Mouse (Mus musculus): ENCODE results near the gene Ano6. TPM values are rescaled to one million over a fixed set of nuclear protein-coding genes. Genes with fewer than 3 reads are reported as not detected.
A peak's percentile ranks its signal among the peaks of the same experiment; 100 is the strongest.

The Ano6 gene
- polyA plus RNA-seq, 1 experiment from 2014 or later: 7.8 TPM

DNA sequence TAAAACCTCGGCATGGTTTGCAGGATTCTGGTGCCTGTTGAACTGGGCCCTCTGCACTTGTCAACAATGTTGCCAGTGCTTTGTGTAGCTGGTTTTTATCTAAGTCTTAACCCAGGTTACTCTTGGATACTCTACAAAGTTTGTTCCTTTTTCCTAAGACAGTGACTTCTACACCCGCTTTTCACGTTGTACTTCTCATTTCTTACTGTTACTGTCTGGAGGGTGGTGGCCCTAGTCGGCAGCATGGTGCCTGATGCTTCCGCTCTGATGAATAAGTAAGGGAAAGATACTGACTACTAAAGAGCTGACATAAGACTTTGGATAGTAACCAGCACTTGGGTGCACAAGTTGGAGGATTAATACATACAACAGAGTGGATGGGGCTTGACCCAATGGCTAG is 9.0 kb downstream of the Ano6 start:
- ATAC-seq (ENCODE audit: low read depth) (no peak), DNase-seq (no peak)
- Histone ChIP-seq H3K27ac (no peak overlapping the region), H3K9me3 (replicated peaks) (no peaks in the 10 kb centered on the region), H3K4me3 (replicated peaks) (no peak overlapping the region), H3K9ac (no peak overlapping the region), H3K4me1 (replicated peaks) (peaks cover 51% of the 10 kb centered on the region), H3K27me3 (no peaks in the 10 kb centered on the region), H3K4me2 (no peak overlapping the region), H3K36me3 (no peaks in the 10 kb centered on the region)
- WGBS (ENCODE audit: insufficient replicate concordance): 66% methylated on average over 5 of the region's 5 CpGs

DNA sequence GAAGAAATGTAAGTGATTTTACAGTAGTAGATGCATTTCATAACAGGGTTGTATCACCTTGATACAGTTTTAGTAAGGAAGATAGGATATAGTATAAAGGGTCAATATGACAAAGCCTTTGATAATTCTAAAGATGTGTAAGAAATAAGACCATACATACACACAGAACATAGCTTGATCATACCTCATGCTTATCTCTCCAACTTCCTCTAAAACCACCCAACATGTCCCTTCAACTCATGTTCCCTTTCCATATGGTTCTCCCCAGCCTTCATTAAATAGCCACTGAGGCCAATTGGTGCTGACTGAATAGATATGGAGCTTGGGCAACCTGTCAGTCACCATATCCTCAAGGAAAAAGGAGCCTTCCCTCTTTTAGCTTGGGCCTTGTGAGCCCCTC is 9.4 kb downstream of the Ano6 start:
- no peak overlapping the region for H3K4me2 ChIP-seq
- no peak for DNase-seq
- no peak overlapping the region for H3K4me3 ChIP-seq (replicated peaks)
- no peaks in the 10 kb centered on the region for H3K27me3 ChIP-seq
- no peak for ATAC-seq (ENCODE audit: low read depth)
- H3K9ac ChIP-seq: no peak overlapping the region
- no peaks in the 10 kb centered on the region for H3K9me3 ChIP-seq (replicated peaks)
- no peak overlapping the region for H3K27ac ChIP-seq
- H3K4me1 ChIP-seq (replicated peaks): peaks cover 51% of the 10 kb centered on the region
- H3K36me3 ChIP-seq: no peaks in the 10 kb centered on the region

GRCm38 (mm10) chr15:95801261-95801979 is 10.8 kb downstream of the Ano6 start:
- H3K4me3 ChIP-seq (replicated peaks): no peak overlapping the region
- no peaks in the 10 kb centered on the region for H3K27me3 ChIP-seq
- no peak for DNase-seq
- H3K4me2 ChIP-seq: no peak overlapping the region
- H3K36me3 ChIP-seq: no peaks in the 10 kb centered on the region
- H3K9me3 ChIP-seq (replicated peaks): no peaks in the 10 kb centered on the region
- H3K9ac ChIP-seq: no peak overlapping the region
- no peak overlapping the region for H3K27ac ChIP-seq
- peaks cover 48% of the 10 kb centered on the region for H3K4me1 ChIP-seq (replicated peaks)
- 69% methylated on average over 21 of the region's 21 CpGs for WGBS (ENCODE audit: insufficient replicate concordance)
- no peak for ATAC-seq (ENCODE audit: low read depth)

DNA sequence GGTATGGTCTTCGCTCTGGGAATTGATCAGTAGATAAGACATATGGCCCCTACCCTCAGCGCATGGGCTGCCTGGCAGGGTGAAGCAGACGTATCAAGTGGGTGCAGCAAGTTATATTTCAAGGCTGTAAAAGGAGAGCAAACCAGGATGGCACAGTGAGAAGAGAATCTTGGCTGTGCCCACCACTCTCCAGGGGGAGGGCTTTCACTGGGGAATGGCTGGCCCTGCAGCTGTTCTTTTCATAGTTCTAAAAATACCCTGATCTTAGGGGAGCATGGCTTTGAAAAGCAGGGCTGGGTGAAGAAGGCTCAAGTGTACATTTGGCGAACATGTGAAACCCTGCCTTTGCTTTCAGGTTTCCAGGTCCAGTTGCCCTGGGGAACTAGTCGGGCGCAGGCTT is 11.5 kb downstream of the Ano6 start:
- no peaks in the 10 kb centered on the region for H3K27me3 ChIP-seq
- ATAC-seq (ENCODE audit: low read depth) (no peak), DNase-seq (no peak)
- H3K4me2 ChIP-seq: no peak overlapping the region
- H3K9ac ChIP-seq: no peak overlapping the region
- 59% methylated on average over 6 of the region's 6 CpGs for WGBS (ENCODE audit: insufficient replicate concordance)
- no peaks in the 10 kb centered on the region for H3K9me3 ChIP-seq (replicated peaks)
- H3K4me1 ChIP-seq (replicated peaks): peaks cover 47% of the 10 kb centered on the region
- no peak overlapping the region for H3K4me3 ChIP-seq (replicated peaks)
- H3K36me3 ChIP-seq: no peaks in the 10 kb centered on the region
- H3K27ac ChIP-seq: no peak overlapping the region

DNA sequence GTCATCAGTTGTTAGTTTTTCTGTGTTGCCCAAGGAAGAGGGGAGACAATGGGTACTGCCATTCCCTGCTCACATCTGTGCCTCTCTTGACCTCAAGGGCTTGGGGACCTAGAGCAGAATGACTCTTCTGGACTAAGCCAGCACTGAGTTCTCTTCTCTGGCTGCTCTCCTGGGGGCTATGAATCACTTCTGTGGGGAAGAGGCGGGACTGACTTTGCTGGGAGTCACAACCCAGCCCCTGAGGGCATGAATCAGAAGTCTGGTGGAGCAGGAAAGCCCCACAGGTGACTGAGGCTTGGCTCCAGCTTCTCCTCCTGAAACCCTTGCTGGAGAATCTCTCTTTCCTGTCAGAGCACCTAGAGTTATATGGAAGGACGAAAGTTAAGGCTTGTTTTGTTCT is 12.1 kb downstream of the Ano6 start:
- no peak overlapping the region for H3K4me3 ChIP-seq (replicated peaks)
- H3K9ac ChIP-seq: no peak overlapping the region
- H3K36me3 ChIP-seq: no peaks in the 10 kb centered on the region
- H3K27me3 ChIP-seq: no peaks in the 10 kb centered on the region
- no peaks in the 10 kb centered on the region for H3K9me3 ChIP-seq (replicated peaks)
- H3K4me2 ChIP-seq: no peak overlapping the region
- no peak overlapping the region for H3K27ac ChIP-seq
- ATAC-seq (ENCODE audit: low read depth) (no peak), DNase-seq (no peak)
- WGBS (ENCODE audit: insufficient replicate concordance): 63% methylated on average over 2 of the region's 2 CpGs
- peaks cover 44% of the 10 kb centered on the region for H3K4me1 ChIP-seq (replicated peaks)

GRCm38 (mm10) chr15:95803484-95803883 is 12.8 kb downstream of the Ano6 start:
- H3K9me3 ChIP-seq (replicated peaks): no peaks in the 10 kb centered on the region
- peaks cover 44% of the 10 kb centered on the region for H3K4me1 ChIP-seq (replicated peaks)
- H3K36me3 ChIP-seq: no peaks in the 10 kb centered on the region
- no peak overlapping the region for H3K9ac ChIP-seq
- no peak overlapping the region for H3K27ac ChIP-seq
- WGBS (ENCODE audit: insufficient replicate concordance): 68% methylated on average over 3 of the region's 3 CpGs
- no peak overlapping the region for H3K4me2 ChIP-seq
- DNase-seq (no peak), ATAC-seq (ENCODE audit: low read depth) (no peak)
- H3K4me3 ChIP-seq (replicated peaks): no peak overlapping the region
- H3K27me3 ChIP-seq: no peaks in the 10 kb centered on the region

GRCm38 (mm10) chr15:95804255-95804654 is 13.6 kb downstream of the Ano6 start:
- H3K4me2 ChIP-seq: no peak overlapping the region

GRCm38 (mm10) chr15:95805022-95805471 is 14.4 kb downstream of the Ano6 start:
- H3K4me3 ChIP-seq (replicated peaks): no peak overlapping the region
- no peaks in the 10 kb centered on the region for H3K36me3 ChIP-seq
- peaks cover 43% of the 10 kb centered on the region for H3K4me1 ChIP-seq (replicated peaks)
- WGBS (ENCODE audit: insufficient replicate concordance): 57% methylated on average over 5 of the region's 5 CpGs
- H3K9ac ChIP-seq: no peak overlapping the region
- no peak overlapping the region for H3K4me2 ChIP-seq
- H3K9me3 ChIP-seq (replicated peaks): no peaks in the 10 kb centered on the region
- DNase-seq (no peak), ATAC-seq (ENCODE audit: low read depth) (no peak)
- no peaks in the 10 kb centered on the region for H3K27me3 ChIP-seq
- no peak overlapping the region for H3K27ac ChIP-seq

More at GRCm38 (mm10) chr15:95804255-95804654, 13.6 kb downstream of the Ano6 start:
- Histone ChIP-seq H3K4me3 (replicated peaks) (no peak overlapping the region), H3K9ac (no peak overlapping the region), H3K9me3 (replicated peaks) (no peaks in the 10 kb centered on the region), H3K4me1 (replicated peaks) (peaks cover 43% of the 10 kb centered on the region), H3K36me3 (no peaks in the 10 kb centered on the region), H3K27me3 (no peaks in the 10 kb centered on the region), H3K27ac (no peak overlapping the region)
- 48% methylated on average over 7 of the region's 7 CpGs for WGBS (ENCODE audit: insufficient replicate concordance)
- ATAC-seq (ENCODE audit: low read depth) (no peak), DNase-seq (no peak)

- H3K4me3 ChIP-seq (replicated peaks): no peak overlapping the region
- ATAC-seq (ENCODE audit: low read depth): peak; percentile 24; the same call in 1 of the 2 replicates
- no peak overlapping the region; the same call in 1 of the 2 replicates for H3K27ac ChIP-seq
- peaks cover 13% of the 10 kb centered on the region for H3K36me3 ChIP-seq
- 29% methylated on average over 3 of the region's 3 CpGs for WGBS (ENCODE audit: insufficient replicate concordance)
- H3K9me3 ChIP-seq (replicated peaks): no peaks in the 10 kb centered on the region
- no peak for DNase-seq
- peaks cover 34% of the 10 kb centered on the region for H3K4me1 ChIP-seq (replicated peaks)
- no peak overlapping the region for H3K4me2 ChIP-seq
- no peaks in the 10 kb centered on the region for H3K27me3 ChIP-seq
- no peak overlapping the region for H3K9ac ChIP-seq
Measured at GRCm38 (mm10) chr15:95807908-95808307, 17.3 kb downstream of the Ano6 start.

DNA sequence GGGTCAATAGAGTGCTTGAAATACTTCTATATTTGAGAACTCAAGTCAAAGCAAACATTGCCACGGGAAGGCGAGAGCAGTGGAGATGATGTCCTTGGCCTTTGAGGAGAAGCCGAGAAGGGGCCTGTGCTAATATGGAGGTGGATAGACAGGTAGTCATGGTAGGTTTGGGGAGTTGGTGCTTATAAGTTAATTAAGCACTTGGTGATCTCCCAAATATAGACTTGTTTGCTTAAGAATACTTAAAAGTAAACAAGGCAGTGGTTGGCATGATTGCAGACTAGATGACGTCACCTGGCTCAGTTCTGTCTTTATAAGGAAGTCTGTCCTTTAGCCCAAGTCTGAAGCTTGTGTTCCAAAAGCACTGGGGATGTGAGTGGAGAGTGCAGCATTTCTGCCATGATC is 19.7 kb downstream of the Ano6 start:
- WGBS (ENCODE audit: insufficient replicate concordance): 77% methylated on average over 4 of the region's 4 CpGs
- no peak for ATAC-seq (ENCODE audit: low read depth)
- no peaks in the 10 kb centered on the region for H3K9me3 ChIP-seq (replicated peaks)
- H3K27me3 ChIP-seq: no peaks in the 10 kb centered on the region
- no peak for DNase-seq
- H3K4me3 ChIP-seq (replicated peaks): no peak overlapping the region
- H3K36me3 ChIP-seq: peaks cover 13% of the 10 kb centered on the region
- no peak overlapping the region for H3K27ac ChIP-seq
- no peak overlapping the region for H3K4me2 ChIP-seq
- H3K9ac ChIP-seq: no peak overlapping the region
- H3K4me1 ChIP-seq (replicated peaks): peaks cover 18% of the 10 kb centered on the region

DNA sequence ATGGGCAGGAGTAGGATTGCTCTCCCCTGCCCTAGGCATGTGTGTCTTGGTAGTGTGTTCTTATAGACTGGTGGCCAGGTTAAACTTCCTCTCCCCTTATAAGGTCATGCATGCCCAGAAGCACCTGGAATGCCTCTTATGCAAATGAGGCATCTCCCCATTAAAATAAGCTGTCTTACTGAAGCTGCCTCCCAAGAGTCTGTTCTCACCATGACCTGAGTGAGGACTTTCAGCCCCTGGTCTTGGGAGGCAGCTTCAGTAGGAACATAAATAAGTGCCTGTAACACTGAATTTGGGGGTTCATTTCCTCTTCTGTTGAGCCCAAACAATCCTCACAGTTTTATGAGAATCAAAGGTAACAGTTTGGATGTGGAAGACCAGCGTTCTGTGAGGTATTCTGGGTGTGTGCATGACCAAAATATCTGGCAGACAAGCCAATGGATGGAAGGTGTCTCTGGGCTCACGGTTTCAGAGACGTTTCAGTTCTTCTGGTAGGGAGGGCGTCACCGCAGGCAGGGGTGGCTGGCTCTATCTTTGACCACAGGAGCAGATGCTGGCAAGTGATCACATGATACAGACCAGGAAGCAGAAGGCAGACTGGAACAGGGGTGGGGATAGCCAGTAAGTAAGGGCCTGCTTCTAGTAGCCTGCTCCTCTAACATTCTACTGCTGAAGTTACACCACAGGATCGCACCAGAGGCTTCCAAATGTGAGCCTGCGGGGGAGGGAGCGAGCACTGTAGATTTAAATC is 22.4 kb downstream of the Ano6 start:
- DNase-seq (no peak), ATAC-seq (ENCODE audit: low read depth) (0 out of 2 replicates have a peak, but pooled peaks have one; percentile 34)
- Histone ChIP-seq H3K36me3 (peaks cover 13% of the 10 kb centered on the region), H3K27me3 (no peaks in the 10 kb centered on the region), H3K9me3 (replicated peaks) (no peaks in the 10 kb centered on the region), H3K4me1 (replicated peaks) (peaks cover 14% of the 10 kb centered on the region), H3K4me2 (no peak overlapping the region), H3K9ac (no peak overlapping the region), H3K4me3 (replicated peaks) (no peak overlapping the region), H3K27ac (no peak overlapping the region)
- WGBS (ENCODE audit: insufficient replicate concordance): 79% methylated on average over 8 of the region's 8 CpGs

- no peak for DNase-seq
- Histone ChIP-seq H3K36me3 (peaks cover 8% of the 10 kb centered on the region), H3K27me3 (no peaks in the 10 kb centered on the region), H3K9ac (no peak overlapping the region), H3K4me2 (no peak overlapping the region), H3K4me1 (replicated peaks) (peaks cover 10% of the 10 kb centered on the region), H3K27ac (no peak overlapping the region), H3K9me3 (replicated peaks) (no peaks in the 10 kb centered on the region), H3K4me3 (replicated peaks) (no peak overlapping the region)
- ATAC-seq (ENCODE audit: low read depth): no peak
- WGBS (ENCODE audit: insufficient replicate concordance): 75% methylated on average over 3 of the region's 3 CpGs
Measured at GRCm38 (mm10) chr15:95817501-95817900, 26.9 kb downstream of the Ano6 start.

Measured in liver, embryonic 13.5 days (tissue).